Mouse (Mus musculus) frontal cortex, postnatal 14 days (tissue): ENCODE data around the gene 4930415O20Rik.
A peak's percentile ranks its signal among the peaks of the same experiment; 100 is the strongest.
"Not testable (repeated sequence)": the region's sequence is repeated elsewhere in the genome, so short reads cannot be mapped to it uniquely, and the experiment has no call there.

ENCODE experiments used
- DNase-seq, 2 experiments: peaks; one replicate each; pipeline ENCODE4 v3.0.0; 2022; ENCODE audit warnings: low spot score in 2 of 2

4930415O20Rik gene

GRCm38 (mm10) chr15:98568256-98569033 is 2.4 kb upstream of the 4930415O20Rik start:
- no peak for DNase-seq

- DNase-seq = no peak
Observed at GRCm38 (mm10) chr15:98569216-98569615, 1.6 kb upstream of the 4930415O20Rik start.

- no peak for DNase-seq
Observed at GRCm38 (mm10) chr15:98569795-98570365, 924 bp upstream of the 4930415O20Rik start.

GRCm38 (mm10) chr15:98573293-98573692 is 2.5 kb downstream of the 4930415O20Rik start:
- DNase-seq = no peak

- no peak for DNase-seq
Observed at GRCm38 (mm10) chr15:98579310-98579709, 8.5 kb downstream of the 4930415O20Rik start.

GRCm38 (mm10) chr15:98579795-98580464 is 9.1 kb downstream of the 4930415O20Rik start:
- DNase-seq = peak; percentile 53 to 77

GRCm38 (mm10) chr15:98582410-98582809 is 11.6 kb downstream of the 4930415O20Rik start:
- DNase-seq = no peak

GRCm38 (mm10) chr15:98582996-98583395 is 12.2 kb downstream of the 4930415O20Rik start:
- no peak for DNase-seq

GRCm38 (mm10) chr15:98585421-98585820 is 14.6 kb downstream of the 4930415O20Rik start:
- DNase-seq = no peak

- not testable (repeated sequence) for DNase-seq
Observed at GRCm38 (mm10) chr15:98586141-98586540, 15.3 kb downstream of the 4930415O20Rik start.

GRCm38 (mm10) chr15:98587751-98588150 is 16.9 kb downstream of the 4930415O20Rik start:
- DNase-seq = no peak

- no peak for DNase-seq
Observed at GRCm38 (mm10) chr15:98589640-98590336, 19.0 kb downstream of the 4930415O20Rik start.

- DNase-seq = no peak
Observed at GRCm38 (mm10) chr15:98591396-98591795, 20.6 kb downstream of the 4930415O20Rik start.

GRCm38 (mm10) chr15:98594193-98594592 is 23.4 kb downstream of the 4930415O20Rik start:
- DNase-seq = no peak

GRCm38 (mm10) chr15:98595049-98595448 is 24.2 kb downstream of the 4930415O20Rik start:
- no peak for DNase-seq

GRCm38 (mm10) chr15:98596609-98597008 is 25.8 kb downstream of the 4930415O20Rik start:
- no peak for DNase-seq

GRCm38 (mm10) chr15:98600036-98600709 is 29.4 kb downstream of the 4930415O20Rik start:
- DNase-seq = no peak

- no peak for DNase-seq
Observed at GRCm38 (mm10) chr15:98601832-98602190, 31.0 kb downstream of the 4930415O20Rik start.

GRCm38 (mm10) chr15:98602191-98602881 is 31.5 kb downstream of the 4930415O20Rik start:
- DNase-seq = no peak

GRCm38 (mm10) chr15:98602921-98603458 is 32.2 kb downstream of the 4930415O20Rik start:
- DNase-seq = no peak
